Comparison of ENCODE assay signal across 8 mouse cellular contexts in the genomic region with DNA sequence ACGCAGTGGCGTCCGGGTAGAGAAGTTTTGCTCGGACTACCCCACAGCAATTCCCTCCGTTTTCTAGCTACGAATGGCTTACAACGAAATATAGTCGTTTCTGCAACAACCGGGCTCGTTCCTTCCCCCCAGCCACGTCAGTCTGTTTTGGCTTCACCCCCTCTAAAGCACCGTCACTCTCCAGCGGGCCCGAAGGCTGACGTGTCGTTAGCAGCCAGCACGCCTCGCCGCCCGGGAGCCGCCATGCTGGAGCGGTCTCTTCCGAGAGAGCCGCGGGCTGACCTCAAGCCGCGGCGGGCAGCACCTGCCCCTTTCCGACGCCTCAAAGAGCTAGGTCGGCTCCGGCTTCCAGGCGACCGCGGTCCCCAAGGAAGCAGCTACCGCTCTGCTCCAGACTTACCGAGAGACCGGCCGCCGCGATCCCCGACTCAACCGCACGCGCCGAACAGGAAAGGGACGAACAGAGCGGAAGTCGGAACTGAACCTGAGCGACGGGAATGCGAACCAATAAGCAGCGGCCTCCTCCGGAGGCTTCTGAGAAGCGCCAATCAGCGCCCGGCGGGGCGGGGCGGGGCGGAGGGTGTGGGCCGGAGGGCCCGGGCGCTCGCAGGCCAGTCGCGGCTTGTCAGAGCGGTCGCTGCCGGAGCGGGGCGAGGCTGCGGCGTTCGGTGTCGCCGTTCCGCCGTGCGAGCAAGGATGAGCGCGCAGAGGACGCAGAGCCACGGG. TPM values are rescaled to one million over a fixed set of nuclear protein-coding genes. Genes with fewer than 3 reads are reported as not detected.
A peak's percentile ranks its signal among the peaks of the same experiment; 100 is the strongest.
DNase-seq lines count a peak whose midpoint lies in the region; ATAC-seq lines count a peak whose summit lies in the region.

A gene (minus strand): TSS at position 501 of the 726 bp plus-strand sequence.
A gene (plus strand): TSS at position 575 of the 726 bp plus-strand sequence.

- ATAC-seq in megakaryocyte progenitor cell, adult 5-6 weeks (replicated peaks; ENCODE audit: poor library complexity), result peak; percentile 87

- peak; percentile 97 for DNase-seq in adipocyte (ENCODE audit: low spot score)
- peak; percentile 96 for DNase-seq in embryo, embryonic 10 days (ENCODE audit: low spot score)
- peak; percentile 99 for DNase-seq in gastrocnemius, postnatal 10 days
- DNase-seq in induced T-regulatory cell, adult 2 months (ENCODE audit: low read depth), result peak; percentile 99
- DNase-seq in left cerebral cortex, adult 9 months (ENCODE audit: low spot score in 2 of 2), result peak; percentile 92 to 98
- DNase-seq in right cerebral cortex, postnatal 14 days, result peak; percentile 100
- peak; percentile 99 for DNase-seq in urinary bladder, postnatal 36 days (ENCODE audit: low spot score in 2 of 2)

RNA-seq across cellular contexts. Expression of the first gene that starts in this region (rescaled TPM):
- 100 to 1,000 TPM; 336 to 338 TPM for total RNA-seq in gastrocnemius, postnatal 10 days (2021)
- total RNA-seq in megakaryocyte progenitor cell, adult 5-6 weeks (2015), result 1,035 and 1,112 TPM in 2 replicates
- 1,330 and 1,393 TPM in 2 replicates for total RNA-seq in megakaryocyte progenitor cell, adult 5-6 weeks (2017)

RNA-seq across cellular contexts. Expression of the second gene that starts in this region (rescaled TPM):
- 10 to 100 TPM; 16.9 to 21.3 TPM for total RNA-seq in gastrocnemius, postnatal 10 days (2021)
- total RNA-seq in megakaryocyte progenitor cell, adult 5-6 weeks (2015), result 145 TPM in 2 replicates
- 149 and 155 TPM in 2 replicates for total RNA-seq in megakaryocyte progenitor cell, adult 5-6 weeks (2017)

Comparison
In these comparisons a context has a peak if more than half of its experiments do, and no peak if none do; other contexts are left out.
1. Peak in every context shown above with its lines: DNase-seq and ATAC-seq.
2. RNA of the second gene that starts in this region (total RNA-seq): 145 to 155 TPM in megakaryocyte progenitor cell, adult 5-6 weeks; 16.9 to 21.3 TPM in gastrocnemius, postnatal 10 days; every median in the first group is over 4 times any median in the second.